Mouse (Mus musculus) forebrain, embryonic 16.5 days (tissue): ENCODE measurements around the gene Heatr5b. TPM values are rescaled to one million over a fixed set of nuclear protein-coding genes. Genes with fewer than 3 reads are reported as not detected.

Experiments used
- ATAC-seq: fragments of 200-750 bp; cut with Nextera tagmentation; 2 replicates; pipeline ENCODE4 v1.8.0; 2017; ENCODE audit warnings: mild to moderate bottlenecking, moderate library complexity
- H3K27ac ChIP-seq: fragments of 300-500 bp; sonication (generic); 2 replicates; pipeline ENCODE4 v1.5.1; 2014; ENCODE audit warnings: low read length, control low read depth
- H3K27me3 ChIP-seq: fragments of 300-500 bp; sonication (generic); replicated peaks from 2 replicates; pipeline ENCODE4 v1.6.1; 2014; ENCODE audit warnings: low read length; ENCODE audit not compliant: control insufficient read depth, insufficient read depth
- H3K36me3 ChIP-seq: fragments of 300-500 bp; sonication (generic); 2 replicates; pipeline ENCODE4 v1.6.1; 2014; ENCODE audit not compliant: control insufficient read depth, insufficient read depth
- H3K4me1 ChIP-seq: fragments of 300-500 bp; sonication (generic); replicated peaks from 2 replicates; pipeline ENCODE4 v1.6.1; 2014; ENCODE audit warnings: low read length; ENCODE audit not compliant: control insufficient read depth, insufficient read depth
- H3K4me2 ChIP-seq: fragments of 300-500 bp; sonication (generic); 2 replicates; pipeline ENCODE4 v1.6.1; 2014; ENCODE audit warnings: mild to moderate bottlenecking, low read length, control low read depth
- H3K4me3 ChIP-seq: fragments of 300-500 bp; sonication (generic); replicated peaks from 2 replicates; pipeline ENCODE4 v1.5.1; 2014; ENCODE audit warnings: mild to moderate bottlenecking, low read length, control low read depth
- H3K9ac ChIP-seq: fragments of 300-500 bp; sonication (generic); replicated peaks from 2 replicates; pipeline ENCODE4 v1.6.1; 2014; ENCODE audit warnings: low read depth, low read length, control low read depth
- H3K9me3 ChIP-seq: fragments of 300-500 bp; sonication (generic); 2 replicates; pipeline ENCODE4 v1.6.1; 2016; ENCODE audit warnings: low read length; ENCODE audit not compliant: control insufficient read depth
- WGBS: fragments of 180-500 bp; shearing (Covaris S2); extraction: QIAGEN DNeasy Blood & Tissue Kit; methylation state at CpG from one replicate; pipeline ENCODE4 v1.1.7; 2014; 5-methylcytosine and 5-hydroxymethylcytosine counted together
- polyA plus RNA-seq: library from polyadenylated mRNA; unstranded; fragments of >200 nt; fragmentation: Nextera tagmentation; extraction: Ambion mirVana; gene quantifications from 2 replicates; pipeline ENCODE4 v1.2.1, GENCODE M21; 2015

The Heatr5b gene
- polyA plus RNA-seq, 1 experiment from 2014 or later, result 24.8 TPM

DNA sequence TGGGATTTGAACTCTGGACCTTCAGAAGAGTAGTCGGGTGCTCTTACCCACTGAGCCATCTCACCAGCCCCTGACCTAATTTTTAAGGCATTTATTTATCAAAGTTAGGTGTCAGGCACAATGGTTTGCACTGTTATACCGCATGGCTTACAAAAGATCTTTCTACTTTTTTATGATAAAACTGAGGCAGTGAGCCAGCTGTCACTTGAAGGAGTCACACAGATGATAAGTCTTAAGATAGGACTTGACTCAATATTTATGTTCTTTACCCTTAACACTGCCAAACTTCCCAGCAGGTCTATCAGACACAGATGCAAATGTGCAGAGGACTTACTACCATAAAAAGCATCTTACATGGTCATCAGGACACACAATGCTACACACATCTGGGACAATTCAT, 62.8 kb downstream of the Heatr5b start:
- Histone ChIP-seq H3K9ac (no peak overlapping the region), H3K9me3 (no peaks in the 10 kb centered on the region), H3K4me2 (no peak overlapping the region), H3K4me3 (no peak overlapping the region), H3K4me1 (no peaks in the 10 kb centered on the region), H3K36me3 (peaks cover 11% of the 10 kb centered on the region), H3K27me3 (no peaks in the 10 kb centered on the region), H3K27ac (no peak overlapping the region)
- no peak for ATAC-seq
- WGBS, result 92% methylated on average over 2 of the region's 2 CpGs

DNA sequence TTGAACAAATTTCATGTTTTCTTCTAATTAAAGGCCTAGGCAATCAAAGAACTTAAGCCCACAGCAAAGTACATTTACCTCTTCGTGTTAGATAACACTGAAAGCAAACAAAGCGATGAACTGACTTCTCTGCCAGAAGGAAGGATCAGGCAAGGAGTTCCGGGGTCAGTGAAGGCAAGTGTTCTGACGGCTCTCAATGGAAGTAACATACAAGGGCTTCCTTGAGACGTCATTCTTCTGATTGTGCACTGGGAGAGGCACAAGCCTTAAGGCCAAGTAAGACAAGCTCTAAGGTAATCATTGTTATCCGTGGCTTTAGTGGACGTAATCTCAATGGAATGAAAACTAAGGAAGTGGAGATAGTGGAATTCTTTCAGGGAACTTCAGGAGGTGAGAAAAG, 64.2 kb downstream of the Heatr5b start:
- H3K9ac ChIP-seq, result no peak overlapping the region
- H3K36me3 ChIP-seq, result peaks cover 15% of the 10 kb centered on the region
- no peaks in the 10 kb centered on the region for H3K27me3 ChIP-seq
- H3K27ac ChIP-seq, result no peak overlapping the region
- ATAC-seq, result no peak
- H3K4me3 ChIP-seq, result no peak overlapping the region
- WGBS, result 81% methylated on average over 7 of the region's 7 CpGs
- H3K9me3 ChIP-seq, result no peaks in the 10 kb centered on the region
- H3K4me1 ChIP-seq, result no peaks in the 10 kb centered on the region
- H3K4me2 ChIP-seq, result no peak overlapping the region

DNA sequence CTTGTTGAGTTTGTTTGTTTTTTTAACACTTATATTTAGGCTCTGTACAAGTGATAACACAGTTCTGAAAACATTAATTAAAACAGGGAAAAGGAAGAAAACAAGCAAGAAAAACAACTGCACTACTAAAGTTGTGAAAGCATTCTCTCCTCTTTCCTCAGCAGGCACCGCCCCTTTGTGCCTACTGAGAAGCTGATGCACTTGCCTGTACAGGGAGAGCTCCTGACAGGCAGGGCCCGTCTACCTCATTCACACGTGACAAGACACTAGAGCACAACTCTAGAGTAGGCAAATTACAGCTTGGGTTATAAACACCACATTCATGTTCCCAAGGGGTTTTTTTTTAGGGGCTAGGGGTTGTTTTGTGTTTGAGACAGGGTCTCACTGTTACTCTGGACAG, 65.8 kb downstream of the Heatr5b start:
- H3K4me1 ChIP-seq, result no peaks in the 10 kb centered on the region
- 83% methylated on average over 3 of the region's 3 CpGs for WGBS
- ATAC-seq, result no peak
- no peaks in the 10 kb centered on the region for H3K27me3 ChIP-seq
- H3K27ac ChIP-seq, result no peak overlapping the region
- H3K36me3 ChIP-seq, result peaks cover 21% of the 10 kb centered on the region
- H3K4me3 ChIP-seq, result no peak overlapping the region
- no peaks in the 10 kb centered on the region for H3K9me3 ChIP-seq
- no peak overlapping the region for H3K9ac ChIP-seq
- H3K4me2 ChIP-seq, result no peak overlapping the region

GRCm38 (mm10) chr17:78768937-78769336, 66.2 kb downstream of the Heatr5b start:
- no peaks in the 10 kb centered on the region for H3K27me3 ChIP-seq
- H3K9me3 ChIP-seq, result no peaks in the 10 kb centered on the region
- ATAC-seq, result no peak
- no peak overlapping the region for H3K4me3 ChIP-seq
- H3K36me3 ChIP-seq, result peaks cover 25% of the 10 kb centered on the region
- WGBS, result 80% methylated on average over 2 of the region's 2 CpGs
- H3K27ac ChIP-seq, result no peak overlapping the region
- H3K9ac ChIP-seq, result no peak overlapping the region
- no peak overlapping the region for H3K4me2 ChIP-seq
- H3K4me1 ChIP-seq, result no peaks in the 10 kb centered on the region

DNA sequence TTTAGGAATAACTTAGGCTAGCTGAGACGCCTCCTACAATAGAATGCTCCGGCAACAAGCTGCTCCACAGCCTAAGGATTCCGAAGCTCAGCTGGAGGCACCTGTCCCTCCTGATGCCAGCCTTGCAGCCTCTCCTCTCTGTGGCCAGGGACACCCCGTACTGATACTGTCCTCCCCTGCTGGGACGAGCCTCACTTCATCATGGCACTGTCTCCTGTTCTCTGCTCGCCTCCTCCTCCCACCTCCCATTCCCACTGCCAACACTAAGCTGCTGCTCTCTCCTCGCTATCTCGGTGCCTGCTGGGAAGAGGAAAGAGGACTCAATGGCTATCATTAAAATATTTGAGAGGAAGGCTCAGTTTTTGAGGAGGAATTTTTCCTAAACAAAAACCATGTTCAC, 67.6 kb downstream of the Heatr5b start:
- Histone ChIP-seq H3K27me3 (no peaks in the 10 kb centered on the region), H3K4me2 (no peak overlapping the region), H3K9ac (no peak overlapping the region), H3K4me3 (no peak overlapping the region), H3K27ac (no peak overlapping the region), H3K4me1 (no peaks in the 10 kb centered on the region), H3K9me3 (no peaks in the 10 kb centered on the region), H3K36me3 (peaks cover 21% of the 10 kb centered on the region)
- 80% methylated on average over 8 of the region's 8 CpGs for WGBS
- no peak for ATAC-seq

DNA sequence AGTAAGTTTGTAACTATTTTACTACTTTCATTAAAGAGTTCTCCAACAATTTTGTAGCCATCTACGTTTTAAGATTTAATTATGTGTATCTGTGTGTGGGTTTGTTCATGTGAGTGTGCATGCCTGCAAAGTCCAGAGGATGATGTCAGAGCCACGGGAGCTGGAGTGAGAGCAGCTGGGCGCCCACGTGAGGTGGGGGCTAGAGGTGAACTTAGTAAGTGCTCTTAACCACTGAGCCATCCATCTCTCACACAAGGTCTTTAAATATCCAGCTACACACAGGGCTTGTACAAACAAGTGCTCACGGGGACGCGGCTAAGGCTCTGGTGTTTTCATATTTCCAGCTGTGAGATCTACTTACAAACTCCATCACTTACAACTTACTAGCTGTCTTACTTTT, 69.1 kb downstream of the Heatr5b start:
- no peak overlapping the region for H3K27ac ChIP-seq
- H3K27me3 ChIP-seq, result no peaks in the 10 kb centered on the region
- no peaks in the 10 kb centered on the region for H3K9me3 ChIP-seq
- peaks cover 19% of the 10 kb centered on the region for H3K36me3 ChIP-seq
- no peak overlapping the region for H3K9ac ChIP-seq
- no peak for ATAC-seq
- WGBS, result 87% methylated on average over 7 of the region's 7 CpGs
- H3K4me2 ChIP-seq, result no peak overlapping the region
- H3K4me3 ChIP-seq, result no peak overlapping the region
- no peaks in the 10 kb centered on the region for H3K4me1 ChIP-seq

GRCm38 (mm10) chr17:78763272-78763671, 71.9 kb downstream of the Heatr5b start:
- WGBS, result 94% methylated on average over 5 of the region's 5 CpGs

DNA sequence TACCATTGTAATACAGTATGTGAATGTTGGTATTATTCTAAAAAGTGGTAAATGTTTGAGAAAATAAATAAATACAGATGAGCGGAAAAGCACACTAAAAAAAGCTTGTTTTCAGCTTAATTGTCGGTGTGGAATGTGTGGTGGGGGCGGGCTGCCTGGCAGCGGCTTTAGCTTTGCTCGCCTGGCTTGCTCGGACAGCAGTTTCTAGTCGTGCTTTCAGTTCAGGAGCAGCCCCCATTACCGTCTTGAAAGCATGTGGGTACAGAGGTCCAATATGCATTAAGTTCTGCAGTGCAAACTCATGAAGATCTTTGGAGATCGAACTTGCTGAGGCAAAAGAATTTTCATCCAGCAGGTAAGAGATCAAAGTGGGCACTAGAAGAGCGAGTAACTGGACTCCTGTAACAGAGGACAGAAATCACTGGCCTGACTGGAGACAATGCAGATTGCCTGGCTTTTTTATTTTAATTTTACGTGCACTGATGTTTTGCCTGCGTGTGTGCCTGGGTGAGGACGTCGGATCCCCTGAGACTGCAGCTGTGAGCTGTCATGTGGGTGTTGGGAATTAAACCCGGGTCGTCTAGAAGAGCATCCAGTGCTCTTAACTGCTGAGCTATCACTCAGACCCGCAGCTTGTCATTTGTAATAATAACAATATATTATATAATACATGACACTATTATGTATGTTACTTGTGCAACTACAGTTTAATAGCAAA, 82.1 kb downstream of the Heatr5b start:
- Histone ChIP-seq H3K36me3 (peaks cover 14% of the 10 kb centered on the region), H3K4me1 (peaks cover 5% of the 10 kb centered on the region; the same call in 1 of the 2 replicates), H3K9ac (no peak overlapping the region), H3K4me3 (no peak overlapping the region), H3K9me3 (no peaks in the 10 kb centered on the region), H3K27ac (no peak overlapping the region), H3K4me2 (no peak overlapping the region), H3K27me3 (no peaks in the 10 kb centered on the region)
- 37% methylated on average over 17 of the region's 17 CpGs for WGBS
- ATAC-seq, result no peak

More at GRCm38 (mm10) chr17:78763272-78763671, 71.9 kb downstream of the Heatr5b start:
- no peaks in the 10 kb centered on the region for H3K9me3 ChIP-seq
- no peak overlapping the region for H3K4me3 ChIP-seq
- peaks cover 22% of the 10 kb centered on the region for H3K36me3 ChIP-seq
- no peak overlapping the region for H3K9ac ChIP-seq
- ATAC-seq, result no peak
- H3K27me3 ChIP-seq, result no peaks in the 10 kb centered on the region
- H3K27ac ChIP-seq, result no peak overlapping the region
- H3K4me1 ChIP-seq, result no peaks in the 10 kb centered on the region
- H3K4me2 ChIP-seq, result no peak overlapping the region

- H3K36me3 ChIP-seq, result peaks cover 14% of the 10 kb centered on the region
- H3K9me3 ChIP-seq, result no peaks in the 10 kb centered on the region
- H3K4me2 ChIP-seq, result no peak overlapping the region
- H3K27ac ChIP-seq, result no peak overlapping the region
- H3K4me3 ChIP-seq, result no peak overlapping the region
- no peak overlapping the region for H3K9ac ChIP-seq
- no peaks in the 10 kb centered on the region for H3K27me3 ChIP-seq
- H3K4me1 ChIP-seq, result peaks cover 5% of the 10 kb centered on the region; the same call in 1 of the 2 replicates
- 58% methylated on average over 10 of the region's 10 CpGs for WGBS
- no peak for ATAC-seq
Observed at GRCm38 (mm10) chr17:78752064-78752463, 83.1 kb downstream of the Heatr5b start.

DNA sequence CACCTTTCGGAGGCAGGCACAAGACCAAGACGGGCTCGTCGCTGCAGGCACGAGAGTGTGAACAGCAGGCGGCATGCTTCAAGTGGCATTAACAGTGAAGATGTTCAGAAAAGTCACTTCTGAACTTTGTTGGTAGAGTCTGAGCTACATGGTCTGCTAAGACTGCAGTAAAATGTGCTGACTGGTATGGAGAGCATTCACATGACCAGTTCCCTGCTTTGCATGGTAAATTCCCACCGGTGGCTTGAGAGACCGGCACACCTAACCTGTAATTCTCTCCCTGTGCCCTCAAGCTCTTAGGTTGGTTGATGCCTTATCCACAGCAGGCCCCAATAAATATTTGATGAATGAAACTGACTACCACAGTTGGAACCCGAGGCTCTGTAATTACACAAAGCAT, 86.7 kb downstream of the Heatr5b start:
- Histone ChIP-seq H3K4me2 (no peak overlapping the region), H3K27me3 (no peaks in the 10 kb centered on the region), H3K9me3 (no peaks in the 10 kb centered on the region), H3K4me1 (peaks cover 5% of the 10 kb centered on the region; the same call in 1 of the 2 replicates), H3K9ac (no peak overlapping the region), H3K36me3 (no peaks in the 10 kb centered on the region), H3K4me3 (no peak overlapping the region), H3K27ac (no peak overlapping the region)
- ATAC-seq, result no peak
- 89% methylated on average over 9 of the region's 9 CpGs for WGBS
